Mouse (Mus musculus): ENCODE results near the gene Afmid. TPM values are rescaled to one million over a fixed set of nuclear protein-coding genes. Genes with fewer than 3 reads are reported as not detected.
"Not testable (repeated sequence)": the region's sequence is repeated elsewhere in the genome, so short reads cannot be mapped to it uniquely, and the experiment has no call there.

Gene Afmid
- polyA plus RNA-seq, 1 experiment from 2014 or later, result 7.1 TPM

DNA sequence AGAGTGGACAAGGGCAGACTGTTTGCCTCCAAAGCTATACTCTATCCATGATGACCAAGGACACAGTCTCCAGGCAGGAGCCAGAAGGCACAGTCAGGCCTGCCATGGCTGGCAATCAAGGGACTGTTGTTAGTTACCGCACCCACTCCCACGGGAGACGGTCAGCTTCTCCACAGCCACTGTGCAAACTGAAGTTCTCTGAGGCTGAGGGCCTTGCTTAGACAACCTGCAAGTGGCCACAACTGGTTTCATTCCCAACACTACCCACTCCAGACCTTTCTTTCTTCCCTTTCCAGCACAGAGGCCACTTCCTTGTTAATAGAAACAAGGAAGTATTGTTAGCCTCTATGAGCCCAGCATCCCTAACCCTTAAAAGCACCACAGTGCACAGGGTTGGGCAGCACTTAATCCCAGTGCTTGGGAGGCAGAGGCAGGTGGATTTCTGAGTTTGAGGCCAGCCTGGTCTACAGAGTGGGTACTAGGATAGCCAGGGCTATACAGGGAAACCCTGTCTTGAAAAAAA lies 22.5 kb upstream of the Afmid start:
- no peak for ATAC-seq (ENCODE audit: low FRiP score)
- Histone ChIP-seq H3K27ac (no peak overlapping the region), H3K9ac (no peak overlapping the region), H3K4me1 (replicated peaks; ENCODE audit: control insufficient read depth, insufficient read depth, low read length) (no peaks in the 10 kb centered on the region), H3K9me3 (ENCODE audit: control insufficient read depth, low read length) (no peaks in the 10 kb centered on the region), H3K4me2 (replicated peaks) (no peak overlapping the region), H3K4me3 (replicated peaks; ENCODE audit: low read length) (no peak overlapping the region), H3K27me3 (ENCODE audit: control insufficient read depth, insufficient read depth, low read length) (no peaks in the 10 kb centered on the region), H3K36me3 (replicated peaks; ENCODE audit: control insufficient read depth, insufficient read depth) (no peaks in the 10 kb centered on the region)
- WGBS, result 91% methylated on average over 3 of the region's 3 CpGs
- DNase-seq (ENCODE audit: low spot score), result no peak

DNA sequence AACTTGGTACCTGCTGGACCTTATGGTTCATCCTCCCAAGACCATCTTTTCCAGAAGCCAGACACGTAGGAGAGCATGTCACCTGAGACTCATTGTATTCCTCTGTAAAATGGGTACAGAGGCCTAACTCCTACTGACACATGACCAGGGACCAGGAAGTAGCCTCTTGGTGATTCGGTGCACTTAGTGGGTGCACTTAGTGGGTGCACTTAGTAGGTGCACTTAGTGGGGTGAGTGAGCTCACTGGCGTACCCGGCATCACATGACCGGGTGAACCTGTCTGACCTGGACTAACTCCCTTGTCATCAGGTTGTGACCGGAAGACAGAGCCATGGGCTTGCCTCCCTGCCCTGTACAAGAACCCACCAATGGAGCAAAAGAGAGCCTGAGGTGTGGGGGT lies 18.9 kb upstream of the Afmid start:
- peaks cover 18% of the 10 kb centered on the region for H3K4me1 ChIP-seq (replicated peaks; ENCODE audit: control insufficient read depth, insufficient read depth, low read length)
- H3K4me3 ChIP-seq (replicated peaks; ENCODE audit: low read length), result no peak overlapping the region
- no peaks in the 10 kb centered on the region for H3K36me3 ChIP-seq (replicated peaks; ENCODE audit: control insufficient read depth, insufficient read depth)
- no peak overlapping the region for H3K4me2 ChIP-seq (replicated peaks)
- no peaks in the 10 kb centered on the region for H3K9me3 ChIP-seq (ENCODE audit: control insufficient read depth, low read length)
- no peak overlapping the region for H3K27ac ChIP-seq
- WGBS, result 94% methylated on average over 6 of the region's 6 CpGs
- peaks cover 19% of the 10 kb centered on the region for H3K27me3 ChIP-seq (ENCODE audit: control insufficient read depth, insufficient read depth, low read length)
- H3K9ac ChIP-seq, result no peak overlapping the region
- ATAC-seq (ENCODE audit: low FRiP score), result no peak
- no peak for DNase-seq (ENCODE audit: low spot score)

DNA sequence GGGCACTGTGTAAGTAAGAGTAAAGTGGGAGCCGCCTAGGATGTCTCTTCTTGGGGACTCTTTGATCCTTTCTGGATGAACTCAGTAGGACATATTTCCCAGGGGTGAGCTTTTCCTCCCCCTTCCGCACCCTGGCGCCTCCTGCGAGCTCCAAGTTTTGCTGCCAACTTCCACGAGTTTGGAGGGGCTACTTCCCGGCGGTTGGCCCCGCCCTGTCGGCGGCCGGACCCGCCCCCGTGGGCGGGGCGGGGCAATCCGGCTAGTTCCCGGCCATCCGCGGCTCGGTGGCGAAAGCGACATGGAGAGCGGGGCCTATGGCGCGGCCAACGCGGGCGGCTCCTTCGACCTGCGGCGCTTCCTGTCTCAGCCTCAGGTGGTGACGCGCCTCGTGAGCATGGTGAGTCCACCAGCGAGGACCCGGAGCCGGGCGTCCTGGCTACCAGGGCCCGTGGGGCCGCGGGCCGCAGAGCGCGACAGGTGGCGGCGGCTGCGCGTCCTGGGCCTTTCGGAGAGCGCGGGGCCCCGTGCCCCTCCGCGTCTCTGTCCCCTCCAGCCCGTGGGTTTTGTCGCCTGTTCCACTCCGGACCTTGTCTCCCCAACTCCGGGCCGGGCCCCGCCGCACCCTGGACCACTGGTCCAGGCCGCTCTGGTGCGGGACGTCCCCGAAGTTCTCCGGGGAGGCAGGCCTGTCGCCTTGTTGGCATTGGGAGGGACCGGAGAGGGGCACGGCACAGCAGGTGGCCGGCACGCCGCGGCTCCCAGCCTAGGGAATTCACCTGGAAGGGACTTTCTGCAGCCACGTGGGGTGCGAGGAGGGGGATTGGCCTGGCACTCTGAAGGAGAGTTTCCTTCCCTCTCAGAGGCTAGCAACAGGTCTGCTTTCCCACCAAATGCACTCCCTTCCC lies 16.1 kb upstream of the Afmid start, which contains the start of the genes Gm20708 and Syngr2:
Gene Gm20708 (plus strand): TSS at position 262 of the 905 bp plus-strand sequence.
Gene Syngr2 (plus strand): TSS at position 262 of the 905 bp plus-strand sequence.
- WGBS, result under 1% methylated on average over 72 of the region's 75 CpGs
- peaks cover 19% of the 10 kb centered on the region for H3K27me3 ChIP-seq (ENCODE audit: control insufficient read depth, insufficient read depth, low read length)
- peak; percentile 66; the same call in 1 of the 2 replicates for ATAC-seq (ENCODE audit: low FRiP score)
- DNase-seq (ENCODE audit: low spot score), result peak; percentile 67
- peaks cover 18% of the 10 kb centered on the region for H3K4me1 ChIP-seq (replicated peaks; ENCODE audit: control insufficient read depth, insufficient read depth, low read length)
- peak within 1 kb of the TSS; percentile 63 for H3K9ac ChIP-seq
- no peaks in the 10 kb centered on the region for H3K9me3 ChIP-seq (ENCODE audit: control insufficient read depth, low read length)
- peak within 1 kb of the TSS; percentile 56 for H3K4me3 ChIP-seq (replicated peaks; ENCODE audit: low read length)
- H3K4me2 ChIP-seq (replicated peaks), result peak within 1 kb of the TSS; percentile 84
- H3K27ac ChIP-seq, result no peak within 1 kb of the TSS
- no peaks in the 10 kb centered on the region for H3K36me3 ChIP-seq (replicated peaks; ENCODE audit: control insufficient read depth, insufficient read depth)

DNA sequence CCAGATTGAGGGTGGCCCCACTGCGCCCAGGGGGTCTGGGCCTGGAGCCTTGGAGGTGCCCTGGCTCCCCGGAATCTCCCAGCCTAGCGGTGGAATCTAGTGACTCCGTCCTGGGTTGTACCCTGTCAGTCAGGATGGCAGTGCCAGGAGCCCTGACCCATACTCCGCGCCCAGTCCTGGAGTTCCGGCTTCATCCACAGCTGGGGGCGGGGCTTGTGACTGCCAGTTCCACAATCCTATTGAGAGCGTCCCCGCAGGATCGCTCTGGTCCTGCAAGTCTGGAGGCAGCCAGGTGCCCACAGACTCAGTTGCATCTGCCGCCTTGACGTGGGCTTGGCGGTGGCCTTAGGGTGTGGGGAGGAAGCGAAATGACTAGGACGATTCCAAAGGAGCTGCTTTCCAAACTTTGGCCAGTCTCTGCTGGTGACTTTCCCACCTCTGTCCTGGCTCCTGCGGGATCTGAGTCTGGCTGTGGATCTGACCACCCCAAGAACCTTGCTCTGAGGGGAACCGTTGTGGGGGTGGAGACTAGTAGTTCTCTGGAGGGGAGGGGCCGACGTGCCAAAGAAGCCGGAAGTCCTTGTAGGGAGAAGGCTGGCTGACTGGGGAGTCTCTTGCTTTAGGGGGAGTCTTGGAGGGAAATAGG lies 15.2 kb upstream of the Afmid start:
- Histone ChIP-seq H3K4me3 (replicated peaks; ENCODE audit: low read length) (peak overlapping the region; percentile 56), H3K4me1 (replicated peaks; ENCODE audit: control insufficient read depth, insufficient read depth, low read length) (peaks cover 18% of the 10 kb centered on the region), H3K9me3 (ENCODE audit: control insufficient read depth, low read length) (no peaks in the 10 kb centered on the region), H3K4me2 (replicated peaks) (peak overlapping the region; percentile 84), H3K9ac (peak overlapping the region; percentile 63; the same call in 1 of the 2 replicates), H3K36me3 (replicated peaks; ENCODE audit: control insufficient read depth, insufficient read depth) (no peaks in the 10 kb centered on the region), H3K27ac (no peak overlapping the region), H3K27me3 (ENCODE audit: control insufficient read depth, insufficient read depth, low read length) (peaks cover 19% of the 10 kb centered on the region)
- ATAC-seq (ENCODE audit: low FRiP score) (peak; percentile 80; the same call in 1 of the 2 replicates), DNase-seq (ENCODE audit: low spot score) (peak; percentile 66)
- WGBS, result under 1% methylated on average over 21 of the region's 21 CpGs

GRCm38 (mm10) chr11:117813867-117814266 lies 11.9 kb upstream of the Afmid start:
- peaks cover 18% of the 10 kb centered on the region for H3K4me1 ChIP-seq (replicated peaks; ENCODE audit: control insufficient read depth, insufficient read depth, low read length)

DNA sequence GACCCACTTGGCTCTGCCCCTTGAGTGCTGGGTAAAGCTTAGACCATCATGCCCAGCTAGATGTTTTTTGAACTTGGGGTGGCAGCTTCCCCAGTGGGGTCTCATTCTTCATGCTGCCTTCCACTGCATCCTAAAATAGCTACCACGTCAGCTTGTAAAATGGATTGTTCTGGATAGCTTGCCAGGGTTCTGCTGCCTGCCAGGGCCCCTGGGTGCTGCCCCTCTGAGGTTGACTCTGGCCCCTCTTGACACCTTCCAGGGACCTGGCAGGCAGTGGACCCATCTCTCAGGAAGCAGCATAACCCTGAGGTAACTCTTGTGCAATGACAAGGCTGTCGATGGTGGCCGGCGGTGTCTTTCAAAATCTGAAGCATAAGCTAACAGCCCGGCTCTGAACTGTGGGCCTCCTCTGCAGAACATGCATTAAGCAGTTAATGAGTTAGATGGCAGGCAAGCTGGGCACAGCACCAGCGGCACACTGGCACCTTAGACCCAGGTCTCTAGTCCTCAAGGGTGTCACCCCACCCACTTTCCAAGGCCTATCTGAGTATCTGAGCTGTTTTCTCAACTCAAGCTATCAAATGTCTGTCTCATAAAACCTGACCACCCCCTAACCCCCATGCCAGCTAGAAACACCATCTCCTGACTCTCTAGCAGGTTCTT lies 10.9 kb upstream of the Afmid start:
- H3K36me3 ChIP-seq (replicated peaks; ENCODE audit: control insufficient read depth, insufficient read depth), result no peaks in the 10 kb centered on the region
- ATAC-seq (ENCODE audit: low FRiP score) (no peak), DNase-seq (ENCODE audit: low spot score) (no peak)
- H3K27me3 ChIP-seq (ENCODE audit: control insufficient read depth, insufficient read depth, low read length), result peaks cover 6% of the 10 kb centered on the region
- H3K9me3 ChIP-seq (ENCODE audit: control insufficient read depth, low read length), result no peaks in the 10 kb centered on the region
- no peak overlapping the region for H3K4me2 ChIP-seq (replicated peaks)
- peaks cover 10% of the 10 kb centered on the region for H3K4me1 ChIP-seq (replicated peaks; ENCODE audit: control insufficient read depth, insufficient read depth, low read length)
- no peak overlapping the region for H3K4me3 ChIP-seq (replicated peaks; ENCODE audit: low read length)
- H3K27ac ChIP-seq, result no peak overlapping the region
- no peak overlapping the region for H3K9ac ChIP-seq
- 96% methylated on average over 6 of the region's 6 CpGs for WGBS

More at GRCm38 (mm10) chr11:117813867-117814266, 11.9 kb upstream of the Afmid start:
- Histone ChIP-seq H3K36me3 (replicated peaks; ENCODE audit: control insufficient read depth, insufficient read depth) (no peaks in the 10 kb centered on the region), H3K9ac (no peak overlapping the region), H3K4me2 (replicated peaks) (no peak overlapping the region), H3K4me3 (replicated peaks; ENCODE audit: low read length) (no peak overlapping the region), H3K27me3 (ENCODE audit: control insufficient read depth, insufficient read depth, low read length) (peaks cover 16% of the 10 kb centered on the region), H3K27ac (no peak overlapping the region), H3K9me3 (ENCODE audit: control insufficient read depth, low read length) (no peaks in the 10 kb centered on the region)
- ATAC-seq (ENCODE audit: low FRiP score) (no peak), DNase-seq (ENCODE audit: low spot score) (no peak)
- WGBS, result 82% methylated on average over 5 of the region's 5 CpGs

DNA sequence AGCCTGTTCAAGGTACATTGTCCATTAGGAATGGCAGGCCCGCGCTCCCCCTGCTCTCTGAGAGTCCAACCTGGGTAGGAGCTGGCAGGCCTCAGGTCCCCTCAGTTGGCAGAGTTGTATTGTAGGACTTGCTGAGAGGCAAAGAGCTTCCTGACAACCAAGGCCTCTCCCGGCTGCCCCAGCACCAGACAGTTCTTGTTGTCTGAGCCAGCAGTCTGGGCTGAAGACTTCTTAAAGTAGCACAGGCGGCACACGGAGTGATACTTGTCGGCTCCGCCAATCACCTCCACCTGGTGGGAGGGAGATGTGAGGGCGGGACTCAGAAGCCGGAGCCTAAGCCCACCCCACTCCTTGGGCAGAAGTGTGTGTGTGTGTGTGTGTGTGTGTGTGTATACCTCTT lies 9.9 kb upstream of the Afmid start:
- H3K9me3 ChIP-seq (ENCODE audit: control insufficient read depth, low read length); H3K4me2 ChIP-seq (replicated peaks); ATAC-seq (ENCODE audit: low FRiP score); H3K9ac ChIP-seq; H3K27me3 ChIP-seq (ENCODE audit: control insufficient read depth, insufficient read depth, low read length); H3K27ac ChIP-seq; H3K36me3 ChIP-seq (replicated peaks; ENCODE audit: control insufficient read depth, insufficient read depth); H3K4me1 ChIP-seq (replicated peaks; ENCODE audit: control insufficient read depth, insufficient read depth, low read length); DNase-seq (ENCODE audit: low spot score); H3K4me3 ChIP-seq (replicated peaks; ENCODE audit: low read length): not testable (repeated sequence)
- 89% methylated on average over 9 of the region's 9 CpGs for WGBS

- no peak for ATAC-seq (ENCODE audit: low FRiP score)
- no peaks in the 10 kb centered on the region for H3K27me3 ChIP-seq (ENCODE audit: control insufficient read depth, insufficient read depth, low read length)
- no peak overlapping the region for H3K9ac ChIP-seq
- H3K36me3 ChIP-seq (replicated peaks; ENCODE audit: control insufficient read depth, insufficient read depth), result no peaks in the 10 kb centered on the region
- H3K4me3 ChIP-seq (replicated peaks; ENCODE audit: low read length), result no peak overlapping the region
- no peaks in the 10 kb centered on the region for H3K4me1 ChIP-seq (replicated peaks; ENCODE audit: control insufficient read depth, insufficient read depth, low read length)
- no peak overlapping the region for H3K4me2 ChIP-seq (replicated peaks)
- no peaks in the 10 kb centered on the region for H3K9me3 ChIP-seq (ENCODE audit: control insufficient read depth, low read length)
- no peak overlapping the region for H3K27ac ChIP-seq
- DNase-seq (ENCODE audit: low spot score), result no peak
- WGBS, result 91% methylated on average over 12 of the region's 13 CpGs
Measured at GRCm38 (mm10) chr11:117816389-117816996, 9.2 kb upstream of the Afmid start.

Measured in hindbrain, embryonic 14.5 days (tissue).